Mouse (Mus musculus): Measurements from ENCODE around the gene Atf1. TPM values are rescaled to one million over a fixed set of nuclear protein-coding genes. Genes with fewer than 3 reads are reported as not detected.

The Atf1 gene
- polyA plus RNA-seq (2014; fragmentation: Illumina TruSeq; extraction: RNeasy Lipid Tissue Mini Kit (QIAGEN cat#74804); ENCODE audit: low read depth, low replicate concordance) = 36.3 TPM

GRCm38 (mm10) chr15:100227663-100228534, at the start of gene Atf1:
TSS of gene Atf1 (plus strand) at chr15:100227819.

GRCm38 (mm10) chr15:100280626-100281025, 53.0 kb downstream of the Atf1 start, which contains the start of gene Tmprss12:
TSS of gene Tmprss12 (plus strand) at chr15:100280837.

GRCm38 (mm10) chr15:100304019-100304991, 76.7 kb downstream of the Atf1 start, which contains the start of gene Mettl7a1:
TSS of gene Mettl7a1 (plus strand) at chr15:100304140.

Other genes starting within 250 kb of the Atf1 start
- 7.7 TPM for gene Dip2b, start 189.2 kb upstream of the Atf1 start, polyA plus RNA-seq (2014; fragmentation: Illumina TruSeq; extraction: RNeasy Lipid Tissue Mini Kit (QIAGEN cat#74804); ENCODE audit: low read depth, low replicate concordance)
- gene Tmprss12, start 53.0 kb downstream of the Atf1 start, polyA plus RNA-seq (2014; fragmentation: Illumina TruSeq; extraction: RNeasy Lipid Tissue Mini Kit (QIAGEN cat#74804); ENCODE audit: low read depth, low replicate concordance) = not detected
- 595 TPM for gene Mettl7a1, start 76.3 kb downstream of the Atf1 start, polyA plus RNA-seq (2014; fragmentation: Illumina TruSeq; extraction: RNeasy Lipid Tissue Mini Kit (QIAGEN cat#74804); ENCODE audit: low read depth, low replicate concordance)
- 0.52 TPM for gene Mettl7a3, start 107.1 kb downstream of the Atf1 start, polyA plus RNA-seq (2014; fragmentation: Illumina TruSeq; extraction: RNeasy Lipid Tissue Mini Kit (QIAGEN cat#74804); ENCODE audit: low read depth, low replicate concordance)
- not detected for gene Methig1, start 125.3 kb downstream of the Atf1 start, polyA plus RNA-seq (2014; fragmentation: Illumina TruSeq; extraction: RNeasy Lipid Tissue Mini Kit (QIAGEN cat#74804); ENCODE audit: low read depth, low replicate concordance)
- not detected for gene Mettl7a2, start 125.4 kb downstream of the Atf1 start, polyA plus RNA-seq (2014; fragmentation: Illumina TruSeq; extraction: RNeasy Lipid Tissue Mini Kit (QIAGEN cat#74804); ENCODE audit: low read depth, low replicate concordance)
- gene Higd1c, start 136.7 kb downstream of the Atf1 start, polyA plus RNA-seq (2014; fragmentation: Illumina TruSeq; extraction: RNeasy Lipid Tissue Mini Kit (QIAGEN cat#74804); ENCODE audit: low read depth, low replicate concordance) = not detected
- 0.50 TPM for gene Gm5475, start 194.3 kb downstream of the Atf1 start, polyA plus RNA-seq (2014; fragmentation: Illumina TruSeq; extraction: RNeasy Lipid Tissue Mini Kit (QIAGEN cat#74804); ENCODE audit: low read depth, low replicate concordance)
- 59.2 TPM for gene Slc11a2, start 197.3 kb downstream of the Atf1 start, polyA plus RNA-seq (2014; fragmentation: Illumina TruSeq; extraction: RNeasy Lipid Tissue Mini Kit (QIAGEN cat#74804); ENCODE audit: low read depth, low replicate concordance)
- gene Letmd1, start 241.2 kb downstream of the Atf1 start, polyA plus RNA-seq (2014; fragmentation: Illumina TruSeq; extraction: RNeasy Lipid Tissue Mini Kit (QIAGEN cat#74804); ENCODE audit: low read depth, low replicate concordance) = 33.7 TPM

All from adipose tissue, adult 10 weeks (tissue).